Mouse (Mus musculus): ENCODE results near the gene Irx3. TPM values are rescaled to one million over a fixed set of nuclear protein-coding genes. Genes with fewer than 3 reads are reported as not detected.
A peak's percentile ranks its signal among the peaks of the same experiment; 100 is the strongest.

Gene Irx3
- total and polyA plus RNA-seq, 2 experiments from 2014 or later: 25.6 to 40.1 TPM

DNA sequence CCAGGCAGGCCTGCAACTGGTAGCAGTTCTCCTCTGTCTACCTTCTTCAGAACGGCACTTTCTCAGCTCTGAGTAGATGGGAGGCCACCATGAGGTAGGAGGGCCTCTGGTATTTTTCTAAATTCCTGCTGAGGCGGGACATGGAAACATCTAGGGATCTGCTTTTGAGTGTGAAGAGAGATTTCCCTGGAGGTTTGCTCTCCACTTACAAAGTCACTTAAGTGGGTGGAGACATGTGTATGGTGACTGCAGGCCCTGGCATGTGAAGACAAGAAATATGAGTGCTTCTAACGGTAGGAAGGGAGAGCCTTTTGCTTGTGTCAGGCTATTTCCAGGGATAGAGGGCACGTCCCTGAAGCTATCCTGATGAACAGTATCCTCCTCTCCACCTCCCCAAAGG is 17.9 kb upstream of the Irx3 start:
- peaks cover 6% of the 10 kb centered on the region; the same call in 1 of the 2 replicates for H3K4me1 ChIP-seq (ENCODE audit: control insufficient read depth, insufficient read depth)
- ATAC-seq (ENCODE audit: insufficient read depth, low read depth) (0 out of 2 replicates have a peak, but pooled peaks have one; percentile 3), DNase-seq (ENCODE audit: low spot score) (no peak)
- H3K4me3 ChIP-seq (ENCODE audit: low read depth, low read length): no peak overlapping the region
- no peak overlapping the region for H3K9ac ChIP-seq (replicated peaks; ENCODE audit: low read depth, low read length)
- H3K27me3 ChIP-seq (ENCODE audit: control insufficient read depth, insufficient read depth, low read length): no peaks in the 10 kb centered on the region
- H3K36me3 ChIP-seq (replicated peaks; ENCODE audit: control insufficient read depth, insufficient read depth, low read length): no peaks in the 10 kb centered on the region
- TF ChIP-seq EP300 (IDR thresholded peaks at IDR 0.05; ENCODE audit: low read depth) (no peak), CTCF (IDR thresholded peaks at IDR 0.05; ENCODE audit: low read depth) (no peak)
- no peak overlapping the region for H3K4me2 ChIP-seq (ENCODE audit: low read depth, low read length)
- 44% methylated on average over 4 of the region's 4 CpGs for WGBS
- H3K9me3 ChIP-seq (replicated peaks; ENCODE audit: control insufficient read depth, low read length): no peaks in the 10 kb centered on the region
- no peak overlapping the region for H3K27ac ChIP-seq (ENCODE audit: low read depth)

DNA sequence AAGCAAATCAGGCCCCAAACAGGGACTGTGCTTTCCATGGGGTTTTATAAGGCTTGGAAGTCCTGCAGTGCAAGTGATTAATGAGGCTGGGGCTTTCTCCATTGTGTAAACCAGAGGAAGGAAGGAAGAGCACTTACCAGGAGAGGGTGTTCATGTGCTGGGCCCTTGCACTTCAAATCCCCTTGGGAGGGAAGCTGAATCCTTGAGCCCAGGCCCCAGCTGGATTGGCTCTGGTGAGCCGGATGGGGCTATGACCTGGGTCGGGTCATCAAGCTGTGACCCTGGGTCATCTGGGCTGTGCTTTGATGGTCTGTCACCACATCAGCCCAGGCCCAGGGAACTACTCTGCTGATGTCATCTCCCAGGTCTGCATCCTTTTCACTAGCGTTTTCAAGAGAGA is 16.9 kb upstream of the Irx3 start:
- no peak overlapping the region for H3K9ac ChIP-seq (replicated peaks; ENCODE audit: low read depth, low read length)
- no peaks in the 10 kb centered on the region for H3K9me3 ChIP-seq (replicated peaks; ENCODE audit: control insufficient read depth, low read length)
- H3K27ac ChIP-seq (ENCODE audit: low read depth): no peak overlapping the region
- no peak overlapping the region for H3K4me3 ChIP-seq (ENCODE audit: low read depth, low read length)
- no peaks in the 10 kb centered on the region for H3K36me3 ChIP-seq (replicated peaks; ENCODE audit: control insufficient read depth, insufficient read depth, low read length)
- DNase-seq (ENCODE audit: low spot score) (no peak), ATAC-seq (ENCODE audit: insufficient read depth, low read depth) (no peak)
- WGBS: 35% methylated on average over 3 of the region's 3 CpGs
- H3K27me3 ChIP-seq (ENCODE audit: control insufficient read depth, insufficient read depth, low read length): no peaks in the 10 kb centered on the region
- TF ChIP-seq CTCF (IDR thresholded peaks at IDR 0.05; ENCODE audit: low read depth) (no peak), EP300 (IDR thresholded peaks at IDR 0.05; ENCODE audit: low read depth) (no peak)
- H3K4me1 ChIP-seq (ENCODE audit: control insufficient read depth, insufficient read depth): peaks cover 14% of the 10 kb centered on the region
- no peak overlapping the region for H3K4me2 ChIP-seq (ENCODE audit: low read depth, low read length)

DNA sequence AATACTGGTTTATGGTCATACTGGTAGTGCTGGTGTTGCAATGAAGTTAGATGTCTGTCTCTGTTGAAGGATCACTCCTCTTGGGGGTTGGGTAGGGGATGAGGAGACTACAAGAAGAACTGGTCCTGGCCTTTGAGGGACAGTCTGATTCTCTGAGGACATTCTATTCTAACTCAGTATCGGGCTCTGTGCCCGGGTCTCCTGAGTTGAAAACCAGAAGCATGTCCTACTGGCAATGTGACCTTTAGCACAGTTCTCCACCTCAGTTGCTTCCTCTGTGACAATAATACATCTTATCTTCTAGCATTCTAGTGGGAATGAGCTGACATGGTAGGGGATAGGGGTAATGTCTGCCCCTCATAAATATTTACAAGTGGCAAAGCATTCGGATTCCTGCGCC is 12.2 kb upstream of the Irx3 start:
- H3K9ac ChIP-seq (replicated peaks; ENCODE audit: low read depth, low read length): no peak overlapping the region
- DNase-seq (ENCODE audit: low spot score) (peak; percentile 63), ATAC-seq (ENCODE audit: insufficient read depth, low read depth) (peak; percentile 82)
- no peak for TF ChIP-seq EP300 (IDR thresholded peaks at IDR 0.05; ENCODE audit: low read depth)
- no peak for TF ChIP-seq CTCF (IDR thresholded peaks at IDR 0.05; ENCODE audit: low read depth)
- H3K4me2 ChIP-seq (ENCODE audit: low read depth, low read length): no peak overlapping the region
- H3K27ac ChIP-seq (ENCODE audit: low read depth): peak overlapping the region; percentile 51
- peaks cover 16% of the 10 kb centered on the region; the same call in 1 of the 2 replicates for H3K4me1 ChIP-seq (ENCODE audit: control insufficient read depth, insufficient read depth)
- H3K9me3 ChIP-seq (replicated peaks; ENCODE audit: control insufficient read depth, low read length): no peaks in the 10 kb centered on the region
- no peaks in the 10 kb centered on the region for H3K27me3 ChIP-seq (ENCODE audit: control insufficient read depth, insufficient read depth, low read length)
- 66% methylated on average over 4 of the region's 4 CpGs for WGBS
- H3K4me3 ChIP-seq (ENCODE audit: low read depth, low read length): no peak overlapping the region
- H3K36me3 ChIP-seq (replicated peaks; ENCODE audit: control insufficient read depth, insufficient read depth, low read length): no peaks in the 10 kb centered on the region

DNA sequence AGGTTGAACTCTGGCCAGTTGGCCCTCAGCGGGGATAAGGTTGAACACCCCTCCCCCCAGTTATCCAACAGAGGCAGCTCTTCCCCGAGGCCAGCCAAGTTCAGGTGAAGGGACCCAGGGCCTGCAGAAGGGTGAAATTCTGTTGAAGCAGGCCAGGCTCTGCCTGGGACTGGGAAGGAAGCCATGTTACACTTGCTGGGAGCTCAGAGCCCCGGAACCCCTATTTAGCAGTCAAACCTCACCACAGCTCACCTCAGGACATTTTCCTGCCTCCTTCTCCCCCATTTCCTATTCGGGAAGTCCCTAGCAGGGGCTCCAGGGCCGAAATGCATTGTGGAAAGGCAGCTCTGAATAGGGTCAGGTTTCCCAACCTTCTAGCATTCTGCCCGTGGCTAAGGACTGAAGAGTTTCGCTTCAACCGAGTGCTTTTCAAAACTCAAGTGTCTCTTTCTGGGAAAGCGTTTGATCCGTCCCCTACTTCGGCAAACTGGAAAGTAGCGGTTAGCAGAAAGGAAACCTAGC is 4.9 kb upstream of the Irx3 start:
- H3K4me1 ChIP-seq (ENCODE audit: control insufficient read depth, insufficient read depth): peaks cover 21% of the 10 kb centered on the region

DNA sequence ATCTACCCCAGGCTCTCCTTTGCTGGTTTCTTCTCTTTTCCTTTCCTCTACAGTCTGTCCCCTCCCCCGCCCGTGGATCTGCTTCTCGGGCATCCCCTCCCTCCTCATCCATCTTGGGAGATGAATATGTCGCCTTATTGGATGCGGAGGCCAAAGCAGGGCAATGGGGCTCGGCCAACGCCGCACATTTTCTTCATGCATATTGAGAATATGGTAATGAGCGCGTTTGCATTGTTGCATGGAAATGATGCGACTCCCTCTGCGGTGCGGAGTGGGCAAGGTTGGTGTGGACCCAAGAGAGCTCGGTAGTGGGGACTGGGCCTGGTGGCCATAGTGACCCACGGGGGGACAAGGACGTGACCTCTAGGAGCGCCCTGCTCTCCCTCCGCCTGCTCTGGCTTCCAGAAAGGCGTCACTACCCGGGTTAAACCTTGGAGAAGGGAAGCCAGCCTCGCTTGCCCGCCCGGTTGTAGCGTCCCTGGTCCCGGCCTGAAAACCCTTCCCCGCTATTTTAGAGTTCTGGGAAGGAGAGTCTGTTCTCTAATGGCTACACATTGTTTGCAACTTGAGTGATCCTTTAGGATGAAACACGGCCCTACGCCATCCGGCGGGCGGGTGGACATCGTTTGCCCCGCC is 4.3 kb upstream of the Irx3 start:
- ATAC-seq (ENCODE audit: insufficient read depth, low read depth): no peak
- WGBS: 26% methylated on average over 33 of the region's 33 CpGs
- no peak for TF ChIP-seq CTCF (IDR thresholded peaks at IDR 0.05; ENCODE audit: low read depth)
- no peak for TF ChIP-seq EP300 (IDR thresholded peaks at IDR 0.05; ENCODE audit: low read depth)
- H3K36me3 ChIP-seq (replicated peaks; ENCODE audit: control insufficient read depth, insufficient read depth, low read length): no peaks in the 10 kb centered on the region
- H3K4me2 ChIP-seq (ENCODE audit: low read depth, low read length): peak overlapping the region; percentile 54; the same call in 1 of the 2 replicates
- peaks cover 21% of the 10 kb centered on the region for H3K4me1 ChIP-seq (ENCODE audit: control insufficient read depth, insufficient read depth)
- H3K27me3 ChIP-seq (ENCODE audit: control insufficient read depth, insufficient read depth, low read length): peaks cover 61% of the 10 kb centered on the region
- H3K4me3 ChIP-seq (ENCODE audit: low read depth, low read length): peak overlapping the region; percentile 28
- DNase-seq (ENCODE audit: low spot score): no peak
- H3K27ac ChIP-seq (ENCODE audit: low read depth): no peak overlapping the region
- H3K9me3 ChIP-seq (replicated peaks; ENCODE audit: control insufficient read depth, low read length): no peaks in the 10 kb centered on the region
- H3K9ac ChIP-seq (replicated peaks; ENCODE audit: low read depth, low read length): no peak overlapping the region

More for the DNA sequence above, 4.9 kb upstream of the Irx3 start:
- Histone ChIP-seq H3K36me3 (replicated peaks; ENCODE audit: control insufficient read depth, insufficient read depth, low read length) (no peaks in the 10 kb centered on the region), H3K27me3 (ENCODE audit: control insufficient read depth, insufficient read depth, low read length) (peaks cover 61% of the 10 kb centered on the region), H3K9ac (replicated peaks; ENCODE audit: low read depth, low read length) (no peak overlapping the region), H3K27ac (ENCODE audit: low read depth) (no peak overlapping the region), H3K4me2 (ENCODE audit: low read depth, low read length) (no peak overlapping the region), H3K9me3 (replicated peaks; ENCODE audit: control insufficient read depth, low read length) (no peaks in the 10 kb centered on the region), H3K4me3 (ENCODE audit: low read depth, low read length) (no peak overlapping the region)
- TF ChIP-seq CTCF (IDR thresholded peaks at IDR 0.05; ENCODE audit: low read depth) (no peak), EP300 (IDR thresholded peaks at IDR 0.05; ENCODE audit: low read depth) (no peak)
- 41% methylated on average over 12 of the region's 12 CpGs for WGBS
- no peak for DNase-seq (ENCODE audit: low spot score)
- ATAC-seq (ENCODE audit: insufficient read depth, low read depth): no peak
